Comparison of ENCODE assay signal across 31 mouse cellular contexts in the genomic region with DNA sequence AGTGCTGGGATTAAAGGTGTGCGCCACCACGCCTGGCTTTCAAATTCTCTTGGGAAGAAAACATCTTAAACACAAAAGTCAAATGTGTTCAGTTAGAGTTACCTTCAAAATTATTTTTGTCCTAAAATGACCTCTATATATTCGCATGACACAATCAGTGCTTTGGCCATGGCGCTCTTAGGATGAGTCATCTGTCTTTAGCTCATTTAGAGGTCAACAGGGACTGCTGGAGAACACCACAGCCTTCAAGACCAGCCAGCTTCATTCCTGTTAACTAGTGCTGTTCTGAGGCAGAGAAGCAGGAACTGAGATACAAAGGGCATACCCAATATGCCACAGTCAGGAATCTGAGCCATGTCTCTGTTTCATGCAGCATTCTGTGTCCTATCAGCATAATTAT. TPM values are rescaled to one million over a fixed set of nuclear protein-coding genes. Genes with fewer than 3 reads are reported as not detected.
DNase-seq lines count a peak whose midpoint lies in the region; ATAC-seq and TF ChIP-seq lines count a peak whose summit lies in the region.
"Had no signal": no experiment of that assay in that cellular context is flagged by ENCODE, and none has a peak within 500 bp of the region (broad histone marks: within the 10 kb centered on the region; RNA-seq: fewer than 3 reads in every experiment).

No protein-coding gene starts in this region.

- peaks cover 18% of the 10 kb centered on the region for H3K4me1 ChIP-seq in heart, embryonic 13.5 days
- H3K4me1 ChIP-seq in heart, embryonic 11.5 days (ENCODE audit: control insufficient read depth, insufficient read depth, low read length), result peaks cover 4% of the 10 kb centered on the region; the same call in 1 of the 2 replicates
- no peaks in the 10 kb centered on the region for H3K4me1 ChIP-seq in lung, postnatal 0 days (ENCODE audit: insufficient read depth, low read depth, low read length)
- H3K4me1 ChIP-seq: embryonic facial prominence, embryonic 12.5 days; limb, embryonic 15.5 days; midbrain, embryonic 10.5 days had no signal

- no peak for TF ChIP-seq EP300 in lung, postnatal 0 days (IDR thresholded peaks at IDR 0.05)

- 0 out of 2 replicates have a peak, but pooled peaks cover 4% of the 10 kb centered on the region for H3K36me3 ChIP-seq in heart, embryonic 13.5 days
- no peaks in the 10 kb centered on the region for H3K36me3 ChIP-seq in heart, embryonic 11.5 days (ENCODE audit: control insufficient read depth, insufficient read depth, low read length)
- no peaks in the 10 kb centered on the region for H3K36me3 ChIP-seq in lung, postnatal 0 days (ENCODE audit: insufficient read depth, low read length)
- H3K36me3 ChIP-seq: embryonic facial prominence, embryonic 12.5 days; limb, embryonic 10.5 days had no signal

- DNase-seq in 3T3-L1 (ENCODE audit: low read depth, low spot score), result peak; percentile 25
- peak; percentile 63 for DNase-seq in adrenal gland, adult 2 months
- peak; percentile 37 to 47 for DNase-seq in adrenal gland, postnatal 36 days
- no peak for DNase-seq in gastrocnemius, postnatal 36 days
- no peak for DNase-seq in lung, postnatal 0 days (ENCODE audit: low spot score)
- DNase-seq: B cell, adult 2 months; cerebellum, adult 11 months; cerebellum, adult 9-11 months; embryo, embryonic 11 days; gastrocnemius, postnatal 25 days; heart, adult 2 months; heart, postnatal 4 days; kidney, adult 9 months; kidney, postnatal 10 days; layer of hippocampus, postnatal 36 days; lung, embryonic 14.5 days; right cerebral cortex, adult 18-20 months; right cerebral cortex, postnatal 4 days; thymus, adult 2 months; thymus, postnatal 36 days had no signal

- 0 out of 2 replicates have a peak overlapping the region, but pooled peaks have one; percentile 29 for H3K27ac ChIP-seq in heart, embryonic 13.5 days (replicated peaks)
- H3K27ac ChIP-seq in heart, embryonic 11.5 days (ENCODE audit: low read depth, low read length), result no peak overlapping the region
- H3K27ac ChIP-seq in lung, postnatal 0 days (ENCODE audit: low read length), result no peak overlapping the region
- H3K27ac ChIP-seq: embryonic facial prominence, embryonic 12.5 days; heart, adult 2 months; hindbrain, embryonic 14.5 days; limb, embryonic 10.5 days; limb, embryonic 15.5 days; midbrain, embryonic 10.5 days had no signal

- intact Hi-C loops in gastrocnemius, postnatal 36 days (cut with DNase I), result no loop called here

- ATAC-seq in heart, embryonic 13.5 days (ENCODE audit: extremely low read depth, insufficient number of reproducible peaks, low FRiP score, low TSS enrichment), result no peak
- ATAC-seq in heart, embryonic 11.5 days (replicated peaks; ENCODE audit: insufficient number of reproducible peaks, low FRiP score, low TSS enrichment), result no peak
- ATAC-seq in lung, postnatal 0 days, result no peak
- ATAC-seq: activated CD4-positive, CD25-positive, alpha-beta regulatory T cell, adult 4 months; forebrain, embryonic 14.5 days; intestine, postnatal 0 days; midbrain, embryonic 16.5 days had no signal

- 85% methylated on average over 4 of the region's 4 CpGs for WGBS in heart, embryonic 13.5 days
- WGBS in heart, embryonic 11.5 days (ENCODE audit: insufficient replicate concordance), result 85% methylated on average over 4 of the region's 4 CpGs
- WGBS in lung, postnatal 0 days, result 93% methylated on average over 4 of the region's 4 CpGs

- H3K4me3 ChIP-seq in heart, embryonic 13.5 days, result no peak overlapping the region
- no peak overlapping the region for H3K4me3 ChIP-seq in heart, embryonic 11.5 days (ENCODE audit: low read depth, low read length)
- no peak overlapping the region for H3K4me3 ChIP-seq in lung, postnatal 0 days (ENCODE audit: low read depth, low read length)
- H3K4me3 ChIP-seq: embryonic facial prominence, embryonic 12.5 days; heart, adult 2 months; limb, embryonic 10.5 days; limb, embryonic 15.5 days; midbrain, embryonic 10.5 days had no signal

- TF ChIP-seq CTCF in lung, postnatal 0 days (IDR thresholded peaks at IDR 0.05), result no peak

- no peak overlapping the region for H3K4me2 ChIP-seq in heart, embryonic 13.5 days
- no peak overlapping the region for H3K4me2 ChIP-seq in heart, embryonic 11.5 days
- no peak overlapping the region for H3K4me2 ChIP-seq in lung, postnatal 0 days (replicated peaks; ENCODE audit: low read depth, low read length)
- H3K4me2 ChIP-seq: embryonic facial prominence, embryonic 12.5 days; hindbrain, embryonic 14.5 days; limb, embryonic 15.5 days; lung, embryonic 14.5 days had no signal

- no peaks in the 10 kb centered on the region for H3K27me3 ChIP-seq in heart, embryonic 13.5 days (replicated peaks)
- H3K27me3 ChIP-seq in heart, embryonic 11.5 days (ENCODE audit: control insufficient read depth, insufficient read depth, low read length), result no peaks in the 10 kb centered on the region
- H3K27me3 ChIP-seq in lung, postnatal 0 days (replicated peaks; ENCODE audit: insufficient read depth, low read length), result no peaks in the 10 kb centered on the region
- H3K27me3 ChIP-seq: embryonic facial prominence, embryonic 12.5 days; limb, embryonic 15.5 days had no signal

- H3K9me3 ChIP-seq in heart, embryonic 13.5 days, result no peaks in the 10 kb centered on the region
- no peaks in the 10 kb centered on the region for H3K9me3 ChIP-seq in heart, embryonic 11.5 days (replicated peaks; ENCODE audit: control insufficient read depth, low read length)
- no peaks in the 10 kb centered on the region for H3K9me3 ChIP-seq in lung, postnatal 0 days (ENCODE audit: low read length)
- H3K9me3 ChIP-seq: embryonic facial prominence, embryonic 12.5 days; limb, embryonic 10.5 days; limb, embryonic 15.5 days; midbrain, embryonic 10.5 days had no signal

- H3K9ac ChIP-seq in heart, embryonic 13.5 days, result no peak overlapping the region
- no peak overlapping the region for H3K9ac ChIP-seq in heart, embryonic 11.5 days (ENCODE audit: low read depth, low read length)
- no peak overlapping the region for H3K9ac ChIP-seq in lung, postnatal 0 days (replicated peaks; ENCODE audit: low read depth)
- H3K9ac ChIP-seq: embryonic facial prominence, embryonic 12.5 days; hindbrain, embryonic 14.5 days; limb, embryonic 15.5 days; lung, embryonic 14.5 days had no signal

RNA-seq across cellular contexts. Expression of gene Mindy3, which starts 47.9 kb away (rescaled TPM):
- 26.6 and 28.1 TPM in 2 replicates for polyA plus RNA-seq in heart, embryonic 13.5 days (2015; fragmentation: Nextera tagmentation; extraction: Ambion mirVana)
- 28.8 and 29.3 TPM in 2 replicates for polyA plus RNA-seq in heart, embryonic 11.5 days (2014; fragmentation: Nextera tagmentation; extraction: Ambion mirVana)
- total RNA-seq in adrenal gland, adult 2 months (2021), result 10 to 100 TPM; 40.7 to 41.5 TPM
- polyA plus RNA-seq in adrenal gland, adult 2 months (2012; rRNA removed), result 87.8 and 117 TPM in 2 replicates
- total RNA-seq in adrenal gland, postnatal 36 days (2021), result 10 to 100 TPM; 47.1 to 48.7 TPM
- 1 to 10 TPM; 8.8 to 9.5 TPM for total RNA-seq in gastrocnemius, postnatal 36 days (2021)
- 33.5 and 36.9 TPM in 2 replicates for polyA plus RNA-seq in lung, postnatal 0 days (2015; fragmentation: Nextera tagmentation; extraction: Ambion mirVana)

Comparison
In these comparisons a context has a peak if more than half of its experiments do, and no peak if none do; other contexts are left out.
1. DNase-seq: peak in 3T3-L1 (single experiment), adrenal gland, adult 2 months (single experiment) and adrenal gland, postnatal 36 days (2 of 2); none in gastrocnemius, postnatal 36 days (0 of 2) and lung, postnatal 0 days (single experiment).